Mouse (Mus musculus): ENCODE measurements around the gene Snapin.

DNA sequence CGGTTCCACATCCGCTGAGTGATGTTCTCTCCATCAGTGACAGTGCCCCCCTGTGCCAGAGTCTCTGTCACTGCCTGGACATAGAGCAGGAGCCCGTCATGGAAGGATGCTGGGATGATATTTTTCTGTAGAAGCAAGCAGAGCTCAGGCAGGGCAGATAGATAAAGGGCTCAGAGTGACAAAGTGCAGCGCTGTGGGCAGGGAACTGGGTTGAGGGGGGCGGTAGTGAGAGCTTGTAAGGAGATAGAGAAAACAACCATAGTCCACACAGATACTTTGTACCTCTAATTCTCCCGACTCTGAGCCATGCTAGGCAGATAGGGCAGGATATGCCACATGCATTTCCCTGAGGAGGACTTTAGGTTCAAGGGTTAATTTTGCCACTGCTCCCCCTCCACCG lies 28.3 kb downstream of the Snapin start:
- TF ChIP-seq POLR2A (IDR thresholded peaks at IDR 0.05; ENCODE audit: borderline replicate concordance, insufficient read depth, low read length) (no peak), CTCF (IDR thresholded peaks at IDR 0.05; ENCODE audit: borderline replicate concordance, insufficient read depth, low read depth, low read length) (no peak)
